Mouse (Mus musculus) forelimb bud, embryonic 11.5 days (tissue): ENCODE measurements at regions not wholly inside any gene's neighbourhood (a gene's known extent, or its start where the extent isn't known, plus 50 kb on each side); places are given as distances from the start of the nearest gene placed in this dataset.

Experiments used
- DNase-seq: peaks from one replicate; pipeline ENCODE4 v3.0.0-alpha.2; 2012; ENCODE audit warnings: low read depth, low spot score

DNA sequence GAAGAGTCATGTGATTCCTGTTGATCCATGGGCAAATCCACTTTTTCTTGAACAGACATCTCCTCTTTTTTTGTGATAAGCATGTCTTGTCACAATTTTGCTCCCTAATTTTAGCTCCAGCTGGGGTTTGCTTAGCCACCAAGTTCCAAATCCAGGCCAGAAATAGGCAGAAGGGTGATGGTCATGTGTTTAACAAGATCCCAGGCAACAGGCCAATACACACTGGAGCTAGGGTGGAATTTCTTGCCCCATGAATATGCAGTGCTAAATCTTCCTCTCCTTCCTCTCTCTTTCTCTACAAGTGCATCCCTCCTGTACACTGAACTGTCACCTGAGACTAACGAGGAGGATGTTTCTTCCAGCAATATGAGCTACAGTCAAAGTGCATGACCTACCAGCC, 58.6 kb upstream of the Vgll2 start:
- DNase-seq, result no peak

DNA sequence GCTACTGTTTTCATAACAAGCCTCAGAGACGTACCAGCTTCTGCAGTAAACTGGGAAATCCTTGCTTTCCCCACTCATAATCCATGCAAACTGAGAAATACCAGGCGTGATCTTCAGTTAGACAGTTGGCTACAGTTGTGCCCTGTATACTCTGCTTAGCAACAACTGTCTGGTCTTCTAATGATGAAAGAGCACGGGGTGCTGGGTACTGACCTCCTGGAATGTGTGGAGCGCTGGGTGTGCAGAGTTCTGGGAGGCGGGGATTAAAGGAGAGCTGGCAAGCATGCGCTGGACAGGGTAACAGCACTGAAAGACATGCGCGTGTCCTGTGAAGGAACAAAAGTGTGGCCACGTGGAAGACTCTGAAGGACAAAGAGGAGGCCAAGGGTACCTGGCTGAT, 52.2 kb upstream of the Vgll2 start:
- DNase-seq, result no peak
